In the genomic region with DNA sequence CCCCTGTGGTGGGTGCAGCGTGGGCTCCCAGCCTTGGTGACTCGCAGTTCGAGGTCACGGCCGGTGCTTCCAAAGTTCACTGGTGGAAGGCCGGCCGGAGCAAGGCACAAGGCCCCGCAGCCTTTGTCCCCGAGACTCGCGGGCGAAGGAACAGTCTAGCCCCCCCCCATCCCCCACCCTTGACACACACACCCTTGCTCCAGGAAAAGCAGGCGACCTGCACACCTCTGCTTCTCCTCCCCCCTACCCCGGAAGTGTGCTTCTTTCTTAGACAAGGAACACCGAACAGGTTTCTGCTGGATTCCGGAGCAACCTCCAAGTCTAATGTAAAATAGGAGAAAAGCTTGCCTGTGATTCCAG, we compare ENCODE assay signal across 7 mouse cellular contexts. TPM values are rescaled to one million over a fixed set of nuclear protein-coding genes. Genes with fewer than 3 reads are reported as not detected.
DNase-seq lines count a peak whose midpoint lies in the region; ATAC-seq and TF ChIP-seq lines count a peak whose summit lies in the region.

No protein-coding gene starts in this region.

- no peak for TF ChIP-seq EP300 in CH12.LX (IDR thresholded peaks at IDR 0.05; ENCODE audit: low read length)

- dilution Hi-C loops in CH12.LX (cut with MboI; ENCODE audit: extremely low pct_ligation_motif_present, extremely low pct_unique_long_range_greater_than_20kb, low sequenced_read_pairs): no loop called here

- DNase-seq in CH12.LX (ENCODE audit: extremely low read depth) (no peak), G1E (ENCODE audit: low spot score) (peak; percentile 42)
- no peak for DNase-seq in layer of hippocampus, adult 9-10 months (ENCODE audit: low spot score)
- DNase-seq in urinary bladder, postnatal 10 days (ENCODE audit: low spot score): no peak

- peak overlapping the region; percentile 29 for H3K9ac ChIP-seq in CH12.LX (ENCODE audit: insufficient read depth, low read depth)
- no peak overlapping the region for H3K9ac ChIP-seq in limb, embryonic 12.5 days (replicated peaks)
- H3K9ac ChIP-seq in neural tube, embryonic 14.5 days (replicated peaks; ENCODE audit: low read depth, low read length): no peak overlapping the region

- no peaks in the 10 kb centered on the region for H3K9me3 ChIP-seq in CH12.LX (replicated peaks; ENCODE audit: low read length)
- no peaks in the 10 kb centered on the region for H3K9me3 ChIP-seq in G1E (replicated peaks)
- no peaks in the 10 kb centered on the region for H3K9me3 ChIP-seq in limb, embryonic 12.5 days
- H3K9me3 ChIP-seq in neural tube, embryonic 14.5 days (ENCODE audit: control insufficient read depth, low read length): no peaks in the 10 kb centered on the region

- H3K36me3 ChIP-seq in CH12.LX (replicated peaks in 1 of 2; ENCODE audit: control insufficient read depth in 1 of 2, insufficient read depth in 1 of 2, low read length in 1 of 2): no peaks in the 10 kb centered on the region
- peaks cover 21% of the 10 kb centered on the region for H3K36me3 ChIP-seq in G1E (replicated peaks)
- H3K36me3 ChIP-seq in limb, embryonic 12.5 days: no peaks in the 10 kb centered on the region
- H3K36me3 ChIP-seq in neural tube, embryonic 14.5 days (ENCODE audit: control insufficient read depth, insufficient read depth, low read length): no peaks in the 10 kb centered on the region

- H3K4me2 ChIP-seq in CH12.LX (ENCODE audit: insufficient read depth, low read depth, poor library complexity, severe bottlenecking): peak overlapping the region; percentile 93
- H3K4me2 ChIP-seq in limb, embryonic 12.5 days: peak overlapping the region; percentile 100
- peak overlapping the region; percentile 100 for H3K4me2 ChIP-seq in neural tube, embryonic 14.5 days (ENCODE audit: low read depth, low read length)

- in situ Hi-C loops in CH12.LX (cut with MboI; ENCODE audit: low pct_ligation_motif_present, low pct_unique_long_range_greater_than_20kb, low sequenced_read_pairs): loop anchor here (10.0 kb wide), 1 partner anchor 54 kb away; no protein-coding TSS in a partner anchor

- no peak for TF ChIP-seq RAD21 in CH12.LX (IDR thresholded peaks at IDR 0.05; ENCODE audit: low read depth, low read length)

- TF ChIP-seq POLR2A in CH12.LX (IDR thresholded peaks at IDR 0.05; ENCODE audit: low read depth, low read length): no peak

- no peaks in the 10 kb centered on the region for H3K79me2 ChIP-seq in CH12.LX (replicated peaks; ENCODE audit: control insufficient read depth, extremely low read depth, insufficient read depth, poor library complexity, severe bottlenecking)

- H3K27me3 ChIP-seq in CH12.LX (replicated peaks): peaks cover 38% of the 10 kb centered on the region
- H3K27me3 ChIP-seq in G1E (ENCODE audit: insufficient read depth, low read length): no peaks in the 10 kb centered on the region
- H3K27me3 ChIP-seq in limb, embryonic 12.5 days: peaks cover 40% of the 10 kb centered on the region
- peaks cover 4% of the 10 kb centered on the region; the same call in 1 of the 2 replicates for H3K27me3 ChIP-seq in neural tube, embryonic 14.5 days (ENCODE audit: control insufficient read depth, insufficient read depth, low read length)

- peak overlapping the region; percentile 49 to 81 (median 54) for H3K4me3 ChIP-seq in CH12.LX (replicated peaks in 1 of 3; ENCODE audit: low read depth in 2 of 3, low read length in 2 of 3, poor library complexity in 1 of 3)
- peak overlapping the region; percentile 99 for H3K4me3 ChIP-seq in G1E (ENCODE audit: low read depth, low read length)
- peak overlapping the region; percentile 71 for H3K4me3 ChIP-seq in limb, embryonic 12.5 days (replicated peaks)
- H3K4me3 ChIP-seq in neural tube, embryonic 14.5 days (ENCODE audit: low read depth, low read length): peak overlapping the region; percentile 67

- no peak overlapping the region for H3K27ac ChIP-seq in CH12.LX (ENCODE audit: insufficient read depth, low read depth)
- no peak overlapping the region for H3K27ac ChIP-seq in limb, embryonic 12.5 days
- no peak overlapping the region for H3K27ac ChIP-seq in neural tube, embryonic 14.5 days (ENCODE audit: low read depth, low read length)

- peaks cover 0 to 17% of the 10 kb centered on the region in 2 experiments; a peak in 1 of 4 replicates for H3K4me1 ChIP-seq in CH12.LX (ENCODE audit: control insufficient read depth in 1 of 2, insufficient read depth in 2 of 2)
- peaks cover 33% of the 10 kb centered on the region for H3K4me1 ChIP-seq in G1E (ENCODE audit: insufficient read depth, low read depth, low read length)
- H3K4me1 ChIP-seq in limb, embryonic 12.5 days (replicated peaks): peaks cover 17% of the 10 kb centered on the region
- no peaks in the 10 kb centered on the region for H3K4me1 ChIP-seq in neural tube, embryonic 14.5 days (ENCODE audit: control insufficient read depth, insufficient read depth, low read length)

- ATAC-seq in G1E (ENCODE audit: extremely low read depth, insufficient number of reproducible peaks, low FRiP score, poor library complexity, severe bottlenecking): peak; percentile 38; the same call in 1 of the 2 replicates
- ATAC-seq in granulocyte monocyte progenitor cell, adult 5-6 weeks (replicated peaks; ENCODE audit: poor library complexity, severe bottlenecking): peak; percentile 5; the same call in 1 of the 2 replicates
- ATAC-seq in limb, embryonic 12.5 days (ENCODE audit: insufficient number of reproducible peaks, insufficient read depth, low FRiP score, low TSS enrichment, low read depth): no peak
- ATAC-seq in neural tube, embryonic 14.5 days (ENCODE audit: low read depth): peak; percentile 9; the same call in 1 of the 2 replicates

- TF ChIP-seq CTCF in CH12.LX (conservative IDR thresholded peaks at IDR 0.05 in 1 of 2, IDR thresholded peaks at IDR 0.05 in 1 of 2; ENCODE audit: low read depth in 2 of 2, low read length in 2 of 2): no peak
- TF ChIP-seq CTCF in G1E (IDR thresholded peaks at IDR 0.05; ENCODE audit: low read depth, low read length): no peak

- WGBS in limb, embryonic 12.5 days: 4% methylated on average over 16 of the region's 16 CpGs
- WGBS in neural tube, embryonic 14.5 days: 3% methylated on average over 16 of the region's 16 CpGs

TF ChIP-seq in CH12.LX, 34 proteins besides CTCF, POLR2A, EP300 and RAD21:
- no peak for TF ChIP-seq TBP (conservative IDR thresholded peaks at IDR 0.05; ENCODE audit: low read depth, low read length)
- peak; percentile 36 for TF ChIP-seq BHLHE40 (IDR thresholded peaks at IDR 0.05; ENCODE audit: low read depth, low read length)
- no peak for TF ChIP-seq USF1 (IDR thresholded peaks at IDR 0.05; ENCODE audit: low read depth, low read length)
- peak; percentile 57 for TF ChIP-seq ELF1 (IDR thresholded peaks at IDR 0.05; ENCODE audit: low read depth, low read length)
- no peak for TF ChIP-seq RCOR1 (conservative IDR thresholded peaks at IDR 0.05; ENCODE audit: low read depth, low read length)
- TF ChIP-seq MAZ (IDR thresholded peaks at IDR 0.05; ENCODE audit: low read depth, low read length): no peak
- no peak for TF ChIP-seq JUND (conservative IDR thresholded peaks at IDR 0.05; ENCODE audit: low read depth, low read length)
- no peak for TF ChIP-seq MAX (IDR thresholded peaks at IDR 0.05; ENCODE audit: low read length)

RNA-seq across cellular contexts. Expression of gene Plekha7, which starts 0.4 kb away (rescaled TPM):
- total RNA-seq in CH12.LX (2012; rRNA removed) (1.0 and 1.5 TPM in 2 replicates), CH12.LX (2014; rRNA removed) (0.23 and 0.59 TPM in 2 replicates), G1E (2014; fragmentation: Nextera tagmentation) (16.8 and 18.5 TPM in 2 replicates), G1E (2017) (9.4 and 10.1 TPM in 2 replicates)
- polyA plus RNA-seq in CH12.LX (2012; ENCODE audit: insufficient read length, low read depth) (1.0 and 1.5 TPM in 2 replicates), G1E (2012) (33.4 and 37.8 TPM in 2 replicates)
- not detected in 2 replicates for total RNA-seq in granulocyte monocyte progenitor cell, adult 5-6 weeks (2014; fragmentation: Nextera tagmentation)
- total RNA-seq in granulocyte monocyte progenitor cell, adult 5-6 weeks (2017): not detected in 2 replicates
- polyA plus RNA-seq in limb, embryonic 12.5 days (2016; fragmentation: Nextera tagmentation; extraction: Ambion mirVana): 8.6 and 11.4 TPM in 2 replicates
- polyA plus RNA-seq in neural tube, embryonic 14.5 days (2014; fragmentation: Nextera tagmentation; extraction: Ambion mirVana): 4.5 and 6.1 TPM in 2 replicates

RNA-seq across cellular contexts. Expression of gene Rps13, which starts 25.4 kb away (rescaled TPM):
- 1,979 and 2,045 TPM in 2 replicates for total RNA-seq in CH12.LX (2012; rRNA removed)
- 1,623 and 1,663 TPM in 2 replicates for total RNA-seq in CH12.LX (2014; rRNA removed)
- polyA plus RNA-seq in CH12.LX (2012; ENCODE audit: insufficient read length, low read depth): 191 and 388 TPM in 2 replicates
- total RNA-seq in G1E (2014; fragmentation: Nextera tagmentation): 666 and 739 TPM in 2 replicates
- total RNA-seq in G1E (2017): 2,275 and 3,588 TPM in 2 replicates
- 2,567 and 2,962 TPM in 2 replicates for polyA plus RNA-seq in G1E (2012)
- 2,911 and 2,968 TPM in 2 replicates for total RNA-seq in granulocyte monocyte progenitor cell, adult 5-6 weeks (2014; fragmentation: Nextera tagmentation)
- 2,703 and 3,256 TPM in 2 replicates for total RNA-seq in granulocyte monocyte progenitor cell, adult 5-6 weeks (2017)
- polyA plus RNA-seq in limb, embryonic 12.5 days (2016; fragmentation: Nextera tagmentation; extraction: Ambion mirVana): 859 and 893 TPM in 2 replicates
- polyA plus RNA-seq in neural tube, embryonic 14.5 days (2014; fragmentation: Nextera tagmentation; extraction: Ambion mirVana): 549 and 565 TPM in 2 replicates
